Mouse (Mus musculus): ENCODE data around the gene Smtnl2. TPM values are rescaled to one million over a fixed set of nuclear protein-coding genes. Genes with fewer than 3 reads are reported as not detected.
A peak's percentile ranks its signal among the peaks of the same experiment; 100 is the strongest.

The Smtnl2 gene
- polyA plus RNA-seq, 1 experiment = 20.3 TPM

DNA sequence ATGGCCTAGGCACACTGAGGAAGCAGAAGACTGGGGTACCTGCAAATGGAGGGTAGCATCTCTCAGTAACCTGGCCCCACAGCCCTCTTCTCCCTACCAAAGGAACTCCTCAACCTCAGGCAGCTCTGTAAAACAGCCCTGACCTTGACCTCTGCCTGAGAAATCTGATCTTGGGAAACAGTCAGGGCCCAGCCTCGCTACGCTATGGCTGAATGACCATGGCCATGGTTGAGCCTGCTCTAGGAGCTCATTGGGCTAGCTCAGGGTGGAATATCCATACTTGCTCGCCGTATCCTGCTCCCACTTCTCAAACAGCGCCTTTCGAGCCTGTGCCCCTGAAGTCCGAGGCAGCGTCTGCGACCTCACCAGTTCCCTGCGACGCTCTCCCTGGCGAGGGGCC is 10.4 kb downstream of the Smtnl2 start:
- H3K27me3 ChIP-seq (replicated peaks; ENCODE audit: control insufficient read depth, insufficient read depth, low read length) = no peaks in the 10 kb centered on the region
- WGBS = 56% methylated on average over 12 of the region's 12 CpGs
- H3K4me1 ChIP-seq (ENCODE audit: control insufficient read depth, insufficient read depth, low read length) = peaks cover 22% of the 10 kb centered on the region
- peak; percentile 62 for DNase-seq
- no peak for TF ChIP-seq CTCF (conservative IDR thresholded peaks at IDR 0.05; ENCODE audit: insufficient read depth, insufficient read length, low read depth, low read length)
- no peak for TF ChIP-seq POLR2A (IDR thresholded peaks at IDR 0.05; ENCODE audit: low read depth, low read length)
- H3K27ac ChIP-seq (ENCODE audit: insufficient read depth, low read depth, low read length) = peak overlapping the region; percentile 73
- H3K36me3 ChIP-seq (ENCODE audit: control insufficient read depth, insufficient read depth, low read length) = no peaks in the 10 kb centered on the region
- no peak overlapping the region for H3K4me3 ChIP-seq (ENCODE audit: insufficient read depth, low read depth, low read length)

DNA sequence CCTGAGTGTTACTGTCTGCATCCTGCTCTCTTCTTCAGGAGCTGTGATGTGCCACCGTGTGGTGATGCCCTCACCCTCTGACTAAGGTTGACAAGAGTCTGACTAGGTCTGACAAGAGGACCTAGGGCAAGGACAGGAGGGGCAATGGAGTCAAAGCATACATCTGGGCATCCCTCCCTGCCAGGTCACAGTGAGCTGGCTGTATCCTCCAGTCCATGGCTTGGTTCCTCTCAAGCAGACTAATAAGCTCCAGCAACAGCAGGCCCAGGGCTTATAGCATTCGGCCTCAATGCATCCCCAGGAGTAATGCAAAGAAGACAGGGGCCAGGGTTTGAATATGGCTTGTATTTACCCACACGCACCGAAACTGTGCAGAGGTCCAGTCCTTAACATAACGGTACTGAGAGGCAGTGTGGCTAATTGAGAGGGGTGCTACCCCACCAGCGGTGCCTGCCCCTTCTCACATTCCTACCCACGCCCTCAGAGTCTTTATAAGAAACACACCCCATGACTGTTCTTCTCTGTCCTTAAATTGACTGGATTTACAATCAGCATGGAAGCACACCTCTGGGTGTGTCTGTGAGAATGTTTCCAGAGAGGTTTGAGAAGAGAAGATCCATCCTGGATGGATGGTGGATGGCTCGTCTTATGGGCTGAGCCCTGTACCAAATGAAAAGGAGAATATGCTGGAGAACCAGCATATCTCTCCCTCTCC is 13.5 kb downstream of the Smtnl2 start:
- H3K4me1 ChIP-seq (ENCODE audit: control insufficient read depth, insufficient read depth, low read length) = peaks cover 17% of the 10 kb centered on the region
- no peak overlapping the region for H3K27ac ChIP-seq (ENCODE audit: insufficient read depth, low read depth, low read length)
- DNase-seq = no peak
- TF ChIP-seq POLR2A (IDR thresholded peaks at IDR 0.05; ENCODE audit: low read depth, low read length) (no peak), CTCF (conservative IDR thresholded peaks at IDR 0.05; ENCODE audit: insufficient read depth, insufficient read length, low read depth, low read length) (no peak)
- H3K4me3 ChIP-seq (ENCODE audit: insufficient read depth, low read depth, low read length) = no peak overlapping the region
- H3K36me3 ChIP-seq (ENCODE audit: control insufficient read depth, insufficient read depth, low read length) = no peaks in the 10 kb centered on the region
- no peaks in the 10 kb centered on the region for H3K27me3 ChIP-seq (replicated peaks; ENCODE audit: control insufficient read depth, insufficient read depth, low read length)
- 91% methylated on average over 8 of the region's 8 CpGs for WGBS

DNA sequence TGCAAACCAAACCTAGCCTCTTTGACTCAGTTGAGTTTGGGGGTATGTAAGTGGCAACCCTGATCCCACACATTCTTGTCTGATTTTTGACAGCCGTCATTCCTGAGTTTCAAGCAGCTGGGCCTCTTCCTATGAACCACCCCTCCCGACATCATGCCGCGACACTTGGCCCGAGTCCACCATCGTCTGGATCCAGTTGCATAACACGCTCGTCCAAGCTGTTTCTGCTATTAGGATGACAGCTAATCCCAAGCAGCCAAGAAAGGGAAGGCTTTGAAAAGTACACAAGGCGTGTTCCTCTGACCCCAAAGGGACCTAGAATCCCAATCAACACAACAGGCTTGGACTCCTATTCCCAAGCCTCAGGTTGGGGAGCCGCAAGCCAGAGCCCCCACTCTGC is 14.4 kb downstream of the Smtnl2 start:
- H3K27me3 ChIP-seq (replicated peaks; ENCODE audit: control insufficient read depth, insufficient read depth, low read length) = no peaks in the 10 kb centered on the region
- peak; percentile 61 for DNase-seq
- no peak for TF ChIP-seq POLR2A (IDR thresholded peaks at IDR 0.05; ENCODE audit: low read depth, low read length)
- no peak for TF ChIP-seq CTCF (conservative IDR thresholded peaks at IDR 0.05; ENCODE audit: insufficient read depth, insufficient read length, low read depth, low read length)
- H3K4me1 ChIP-seq (ENCODE audit: control insufficient read depth, insufficient read depth, low read length) = peaks cover 10% of the 10 kb centered on the region
- H3K36me3 ChIP-seq (ENCODE audit: control insufficient read depth, insufficient read depth, low read length) = no peaks in the 10 kb centered on the region
- no peak overlapping the region for H3K27ac ChIP-seq (ENCODE audit: insufficient read depth, low read depth, low read length)
- H3K4me3 ChIP-seq (ENCODE audit: insufficient read depth, low read depth, low read length) = no peak overlapping the region
- 44% methylated on average over 10 of the region's 10 CpGs for WGBS

DNA sequence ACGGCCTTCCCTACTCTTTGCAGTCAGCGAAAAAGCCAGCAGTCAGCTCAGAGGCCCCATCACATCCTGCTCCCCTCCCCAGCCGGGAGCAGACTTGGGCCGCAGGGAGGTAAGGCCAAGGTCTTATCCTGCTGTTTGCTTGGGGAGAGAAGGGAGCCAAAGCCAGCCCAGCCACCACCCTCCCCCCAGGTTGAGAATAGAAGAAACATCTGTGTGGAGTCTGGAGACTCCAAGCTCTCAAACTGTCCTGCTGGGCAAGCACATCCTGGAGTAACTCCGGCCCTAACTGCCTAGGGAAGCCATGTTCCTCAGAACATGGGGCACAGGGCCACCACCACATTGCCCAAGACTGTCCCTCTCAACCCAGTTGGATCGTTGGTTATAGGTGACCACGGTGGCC is 14.9 kb downstream of the Smtnl2 start:
- DNase-seq = no peak
- H3K27me3 ChIP-seq (replicated peaks; ENCODE audit: control insufficient read depth, insufficient read depth, low read length) = no peaks in the 10 kb centered on the region
- 72% methylated on average over 7 of the region's 7 CpGs for WGBS
- no peak overlapping the region for H3K27ac ChIP-seq (ENCODE audit: insufficient read depth, low read depth, low read length)
- TF ChIP-seq POLR2A (IDR thresholded peaks at IDR 0.05; ENCODE audit: low read depth, low read length) (no peak), CTCF (conservative IDR thresholded peaks at IDR 0.05; ENCODE audit: insufficient read depth, insufficient read length, low read depth, low read length) (no peak)
- no peaks in the 10 kb centered on the region for H3K36me3 ChIP-seq (ENCODE audit: control insufficient read depth, insufficient read depth, low read length)
- H3K4me1 ChIP-seq (ENCODE audit: control insufficient read depth, insufficient read depth, low read length) = peaks cover 6% of the 10 kb centered on the region
- no peak overlapping the region for H3K4me3 ChIP-seq (ENCODE audit: insufficient read depth, low read depth, low read length)

DNA sequence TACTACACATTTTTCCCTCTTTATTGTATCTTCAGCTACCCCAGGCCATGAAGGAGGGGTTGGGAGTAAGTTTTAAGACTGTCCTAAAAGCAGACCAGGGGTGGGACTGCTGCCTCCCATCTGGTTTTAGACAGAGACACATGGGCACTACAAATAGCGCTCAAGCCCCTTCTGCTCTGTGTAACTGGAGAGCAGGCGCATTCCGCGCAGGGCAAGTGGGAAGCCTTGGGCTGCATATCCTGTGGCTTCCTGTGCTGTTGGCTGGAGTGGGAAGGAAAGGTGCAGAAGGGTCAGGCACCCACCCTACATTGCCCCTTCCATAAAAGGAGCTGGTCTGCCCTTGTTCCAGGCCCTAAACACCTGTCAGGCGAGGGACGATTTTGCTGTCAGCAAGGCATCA is 15.9 kb downstream of the Smtnl2 start:
- Histone ChIP-seq H3K4me3 (ENCODE audit: insufficient read depth, low read depth, low read length) (no peak overlapping the region), H3K27me3 (replicated peaks; ENCODE audit: control insufficient read depth, insufficient read depth, low read length) (no peaks in the 10 kb centered on the region), H3K36me3 (ENCODE audit: control insufficient read depth, insufficient read depth, low read length) (no peaks in the 10 kb centered on the region), H3K4me1 (ENCODE audit: control insufficient read depth, insufficient read depth, low read length) (no peaks in the 10 kb centered on the region), H3K27ac (ENCODE audit: insufficient read depth, low read depth, low read length) (no peak overlapping the region)
- no peak for DNase-seq
- TF ChIP-seq CTCF (conservative IDR thresholded peaks at IDR 0.05; ENCODE audit: insufficient read depth, insufficient read length, low read depth, low read length) (no peak), POLR2A (IDR thresholded peaks at IDR 0.05; ENCODE audit: low read depth, low read length) (no peak)
- WGBS = 85% methylated on average over 6 of the region's 6 CpGs

DNA sequence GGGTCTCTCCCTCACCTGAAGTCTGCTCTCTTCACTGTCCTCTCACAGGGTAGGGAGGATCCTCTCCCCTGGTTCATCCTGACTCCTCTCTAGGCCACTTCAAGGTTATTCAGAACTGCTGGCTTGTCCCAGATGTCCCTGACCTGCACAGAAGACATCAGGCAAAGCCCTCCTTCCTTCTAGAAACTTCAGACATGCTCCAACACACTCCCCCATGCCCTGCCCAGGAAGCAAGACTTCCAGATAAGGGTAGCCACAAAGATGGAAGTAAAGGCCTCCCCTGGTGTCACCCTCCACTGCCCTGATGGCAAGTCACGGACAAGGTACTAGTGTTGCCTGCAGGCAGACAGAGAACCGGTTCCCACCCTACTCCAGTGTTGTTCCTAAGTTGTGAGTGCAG is 16.8 kb downstream of the Smtnl2 start:
- H3K4me3 ChIP-seq (ENCODE audit: insufficient read depth, low read depth, low read length) = no peak overlapping the region
- no peaks in the 10 kb centered on the region for H3K4me1 ChIP-seq (ENCODE audit: control insufficient read depth, insufficient read depth, low read length)
- H3K27ac ChIP-seq (ENCODE audit: insufficient read depth, low read depth, low read length) = no peak overlapping the region
- TF ChIP-seq POLR2A (IDR thresholded peaks at IDR 0.05; ENCODE audit: low read depth, low read length) (no peak), CTCF (conservative IDR thresholded peaks at IDR 0.05; ENCODE audit: insufficient read depth, insufficient read length, low read depth, low read length) (no peak)
- peaks cover 2% of the 10 kb centered on the region; the same call in 1 of the 2 replicates for H3K36me3 ChIP-seq (ENCODE audit: control insufficient read depth, insufficient read depth, low read length)
- DNase-seq = no peak
- WGBS = 63% methylated on average over 2 of the region's 2 CpGs
- H3K27me3 ChIP-seq (replicated peaks; ENCODE audit: control insufficient read depth, insufficient read depth, low read length) = no peaks in the 10 kb centered on the region

DNA sequence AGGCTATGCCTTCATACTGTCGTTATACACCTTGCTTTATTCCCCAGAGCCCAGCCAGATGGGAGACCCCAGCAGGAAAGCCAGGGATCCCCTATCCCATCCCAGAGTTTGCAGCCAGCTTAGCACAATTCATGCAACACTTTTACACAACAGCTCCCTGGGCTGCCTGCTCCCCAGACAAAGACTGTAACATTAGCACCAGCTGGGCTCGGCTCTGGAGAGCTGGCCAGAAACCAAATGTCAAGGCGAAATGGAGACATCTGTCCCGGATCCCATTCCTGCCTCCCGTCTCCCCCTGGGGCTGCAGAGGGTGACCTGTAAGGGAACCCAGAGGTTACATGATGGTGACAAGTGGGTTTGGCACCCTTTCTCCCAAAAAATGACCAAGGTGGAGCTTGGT is 17.8 kb downstream of the Smtnl2 start:
- H3K36me3 ChIP-seq (ENCODE audit: control insufficient read depth, insufficient read depth, low read length) = peaks cover 2% of the 10 kb centered on the region; the same call in 1 of the 2 replicates
- no peak for DNase-seq
- WGBS = 42% methylated on average over 5 of the region's 5 CpGs
- no peaks in the 10 kb centered on the region for H3K4me1 ChIP-seq (ENCODE audit: control insufficient read depth, insufficient read depth, low read length)
- no peak overlapping the region for H3K4me3 ChIP-seq (ENCODE audit: insufficient read depth, low read depth, low read length)
- no peak for TF ChIP-seq POLR2A (IDR thresholded peaks at IDR 0.05; ENCODE audit: low read depth, low read length)
- TF ChIP-seq CTCF (conservative IDR thresholded peaks at IDR 0.05; ENCODE audit: insufficient read depth, insufficient read length, low read depth, low read length) = no peak
- H3K27ac ChIP-seq (ENCODE audit: insufficient read depth, low read depth, low read length) = no peak overlapping the region
- H3K27me3 ChIP-seq (replicated peaks; ENCODE audit: control insufficient read depth, insufficient read depth, low read length) = no peaks in the 10 kb centered on the region
